Mouse (Mus musculus): ENCODE data around the gene Bves.

- no peak for TF ChIP-seq CTCF (conservative IDR thresholded peaks at IDR 0.05; ENCODE audit: low read length)
- no peak for TF ChIP-seq POU5F1 (IDR thresholded peaks at IDR 0.05; ENCODE audit: borderline replicate concordance, low read length)
Observed at GRCm38 (mm10) chr10:45320296-45320695, 15.3 kb upstream of the Bves start.

Measured in E14TG2a.4 (cell line).